8 mouse cellular contexts compared by ENCODE assay signal in the genomic region with DNA sequence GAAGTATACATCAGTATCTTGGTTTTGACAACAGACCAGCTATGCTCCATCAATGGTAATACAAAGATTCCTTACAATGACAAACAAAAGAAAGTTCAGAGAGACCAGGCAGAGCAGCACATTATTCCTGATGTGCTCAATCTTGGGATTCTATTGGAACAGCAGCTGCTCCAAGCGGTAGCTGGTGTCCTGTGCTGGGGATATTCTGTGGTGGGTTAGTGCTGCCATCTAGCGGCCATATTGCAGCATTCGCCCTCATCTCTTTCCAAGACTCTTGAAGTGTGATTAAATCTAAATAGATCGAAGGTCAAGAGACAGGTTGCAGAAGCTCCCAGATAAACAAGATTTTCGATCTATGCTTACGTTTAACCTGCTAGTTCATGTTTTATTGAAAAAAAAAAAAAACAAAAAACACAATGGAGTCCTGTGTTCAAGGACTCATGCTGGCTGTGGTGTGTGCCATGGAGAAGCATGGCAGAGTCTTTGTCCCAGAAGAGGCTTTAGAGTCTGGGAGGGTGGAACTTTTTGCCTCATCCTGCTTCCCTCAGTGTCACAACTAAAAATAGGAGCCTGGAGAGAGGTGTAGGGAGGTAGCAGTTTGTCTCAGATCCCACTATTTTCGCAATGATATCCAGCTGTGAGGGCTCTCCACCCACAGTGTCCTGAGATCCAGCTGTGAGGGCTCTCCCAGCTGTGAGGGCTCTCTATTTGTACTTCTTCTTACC.
DNase-seq lines count a peak whose midpoint lies in the region; ATAC-seq and TF ChIP-seq lines count a peak whose summit lies in the region.

No protein-coding gene starts in this region.

- H3ac ChIP-seq in C2C12 (ENCODE audit: control insufficient read depth, insufficient read length, low read depth) = no peak overlapping the region

- H3K4me1 ChIP-seq in cortical plate, adult 2 months (ENCODE audit: control insufficient read depth, insufficient read depth, low read length) = no peaks in the 10 kb centered on the region
- no peaks in the 10 kb centered on the region for H3K4me1 ChIP-seq in kidney, postnatal 0 days (replicated peaks; ENCODE audit: insufficient read depth, low read length)
- no peaks in the 10 kb centered on the region for H3K4me1 ChIP-seq in liver, embryonic 13.5 days (replicated peaks)
- H3K4me1 ChIP-seq in neural tube, embryonic 12.5 days = no peaks in the 10 kb centered on the region

- H3K27ac ChIP-seq in cortical plate, adult 2 months (ENCODE audit: insufficient read depth, low read length) = no peak overlapping the region
- no peak overlapping the region for H3K27ac ChIP-seq in kidney, postnatal 0 days
- H3K27ac ChIP-seq in liver, embryonic 13.5 days = no peak overlapping the region
- no peak overlapping the region for H3K27ac ChIP-seq in neural tube, embryonic 12.5 days

- peak; percentile 47 to 81 for DNase-seq in adrenal gland, adult (ENCODE audit: inconsistent age in 2 of 2, low spot score in 1 of 2)
- DNase-seq in gastrocnemius, postnatal 25 days = peak; percentile 22
- peak; percentile 91 for DNase-seq in kidney, postnatal 0 days (ENCODE audit: low spot score)
- DNase-seq in liver, embryonic 13.5 days = peak; percentile 4
- peak; percentile 31 for DNase-seq in testis, postnatal 14 days (ENCODE audit: low spot score)

- H3K36me3 ChIP-seq in C2C12 (ENCODE audit: control insufficient read depth, insufficient read depth) = no peaks in the 10 kb centered on the region
- H3K36me3 ChIP-seq in kidney, postnatal 0 days (ENCODE audit: insufficient read depth, low read length) = no peaks in the 10 kb centered on the region
- no peaks in the 10 kb centered on the region for H3K36me3 ChIP-seq in liver, embryonic 13.5 days
- H3K36me3 ChIP-seq in neural tube, embryonic 12.5 days = no peaks in the 10 kb centered on the region

- ATAC-seq in kidney, postnatal 0 days (replicated peaks; ENCODE audit: low FRiP score, low read depth) = peak; percentile 49; the same call in 1 of the 2 replicates
- no peak for ATAC-seq in liver, embryonic 13.5 days (ENCODE audit: low read depth)
- peak; percentile 90 for ATAC-seq in neural tube, embryonic 12.5 days (ENCODE audit: low FRiP score, low read depth)

- H3K9ac ChIP-seq in kidney, postnatal 0 days (ENCODE audit: low read depth, low read length) = no peak overlapping the region
- no peak overlapping the region for H3K9ac ChIP-seq in liver, embryonic 13.5 days
- H3K9ac ChIP-seq in neural tube, embryonic 12.5 days = no peak overlapping the region

- H3K27me3 ChIP-seq in C2C12 (ENCODE audit: control insufficient read depth, insufficient read depth, insufficient read length) = no peaks in the 10 kb centered on the region
- H3K27me3 ChIP-seq in kidney, postnatal 0 days (ENCODE audit: insufficient read depth, low read length) = no peaks in the 10 kb centered on the region
- no peaks in the 10 kb centered on the region for H3K27me3 ChIP-seq in liver, embryonic 13.5 days
- H3K27me3 ChIP-seq in neural tube, embryonic 12.5 days (replicated peaks) = no peaks in the 10 kb centered on the region

- no peak overlapping the region for H3K4me3 ChIP-seq in C2C12 (ENCODE audit: insufficient read depth, poor library complexity, severe bottlenecking)
- no peak overlapping the region for H3K4me3 ChIP-seq in cortical plate, adult 2 months (ENCODE audit: insufficient read depth, low read length)
- no peak overlapping the region for H3K4me3 ChIP-seq in kidney, postnatal 0 days (replicated peaks; ENCODE audit: low read depth, low read length)
- no peak overlapping the region for H3K4me3 ChIP-seq in liver, embryonic 13.5 days (replicated peaks)
- H3K4me3 ChIP-seq in neural tube, embryonic 12.5 days = no peak overlapping the region

- TF ChIP-seq POLR2A in cortical plate, adult 2 months (IDR thresholded peaks at IDR 0.05; ENCODE audit: extremely low read depth, insufficient read depth, low read length) = no peak

- no peaks in the 10 kb centered on the region for H3K79me2 ChIP-seq in C2C12 (ENCODE audit: control insufficient read depth, insufficient read depth)

- no peaks in the 10 kb centered on the region for H3K79me3 ChIP-seq in C2C12 (ENCODE audit: low read depth)

- H3K4me2 ChIP-seq in kidney, postnatal 0 days (ENCODE audit: low read length) = no peak overlapping the region
- no peak overlapping the region for H3K4me2 ChIP-seq in liver, embryonic 13.5 days
- H3K4me2 ChIP-seq in neural tube, embryonic 12.5 days (replicated peaks) = no peak overlapping the region

- no peaks in the 10 kb centered on the region for H3K9me3 ChIP-seq in kidney, postnatal 0 days (replicated peaks; ENCODE audit: low read length)
- H3K9me3 ChIP-seq in liver, embryonic 13.5 days (replicated peaks) = no peaks in the 10 kb centered on the region
- H3K9me3 ChIP-seq in neural tube, embryonic 12.5 days = no peaks in the 10 kb centered on the region

- peak; percentile 74 for TF ChIP-seq CTCF in C2C12 (IDR thresholded peaks at IDR 0.05; ENCODE audit: control insufficient read depth, insufficient read depth, insufficient read length)
- TF ChIP-seq CTCF in cortical plate, adult 2 months (IDR thresholded peaks at IDR 0.05; ENCODE audit: extremely low read depth, insufficient read depth, low read length) = peak; percentile 94
- TF ChIP-seq CTCF in kidney, postnatal 0 days (IDR thresholded peaks at IDR 0.05; ENCODE audit: low read depth) = peak; percentile 97

- WGBS in kidney, postnatal 0 days = 18% methylated on average over 7 of the region's 7 CpGs
- 18% methylated on average over 7 of the region's 7 CpGs for WGBS in liver, embryonic 13.5 days (ENCODE audit: insufficient replicate concordance)
- WGBS in neural tube, embryonic 12.5 days = 21% methylated on average over 7 of the region's 7 CpGs

TF ChIP-seq in C2C12, 6 proteins besides CTCF, POLR2A, EP300 and RAD21:
- TF ChIP-seq CEBPB (IDR thresholded peaks at IDR 0.05; ENCODE audit: low read depth) = no peak
- no peak for TF ChIP-seq MYOD1 (IDR thresholded peaks at IDR 0.05; ENCODE audit: control insufficient read depth, insufficient read length, low read depth)
- no peak for TF ChIP-seq USF1 (IDR thresholded peaks at IDR 0.05; ENCODE audit: low read depth)
- peak; percentile 17 for TF ChIP-seq MAX (IDR thresholded peaks at IDR 0.05)
- no peak for TF ChIP-seq MYOG (IDR thresholded peaks at IDR 0.05; ENCODE audit: control insufficient read depth, extremely low read depth, insufficient read length)
- TF ChIP-seq FOSL1 (IDR thresholded peaks at IDR 0.05; ENCODE audit: insufficient read depth, low read length, poor library complexity, severe bottlenecking) = no peak

Comparison
In these comparisons a context has a peak if more than half of its experiments do, and no peak if none do; other contexts are left out.
1. DNase-seq: peak in every context shown above with its lines; median percentile 91 in kidney, postnatal 0 days; 64 in adrenal gland, adult; 31 in testis, postnatal 14 days; 22 in gastrocnemius, postnatal 25 days; 4 in liver, embryonic 13.5 days.